Comparison of ENCODE assay signal across 12 mouse cellular contexts in genomic region chr17:29441562-29441961, GRCm38 (mm10). TPM values are rescaled to one million over a fixed set of nuclear protein-coding genes. Genes with fewer than 3 reads are reported as not detected.
DNase-seq lines count a peak whose midpoint lies in the region; ATAC-seq lines count a peak whose summit lies in the region.
"Had no signal": no experiment of that assay in that cellular context is flagged by ENCODE, and none has a peak within 500 bp of the region (broad histone marks: within the 10 kb centered on the region; RNA-seq: fewer than 3 reads in every experiment).

No protein-coding gene starts in this region.

- no peak overlapping the region for H3K4me3 ChIP-seq in embryonic facial prominence, embryonic 10.5 days
- no peak overlapping the region for H3K4me3 ChIP-seq in liver, embryonic 16.5 days (ENCODE audit: low read depth, low read length)
- H3K4me3 ChIP-seq: embryonic facial prominence, embryonic 13.5 days; forebrain, embryonic 12.5 days; neural tube, embryonic 12.5 days had no signal

- peak overlapping the region; percentile 60 for H3K9ac ChIP-seq in liver, embryonic 16.5 days (ENCODE audit: low read depth, low read length)
- H3K9ac ChIP-seq: embryonic facial prominence, embryonic 13.5 days; forebrain, embryonic 12.5 days; neural tube, embryonic 12.5 days had no signal

- peak overlapping the region; percentile 19; the same call in 1 of the 2 replicates for H3K4me2 ChIP-seq in liver, embryonic 16.5 days (ENCODE audit: low read depth, low read length)
- H3K4me2 ChIP-seq: embryonic facial prominence, embryonic 13.5 days; forebrain, embryonic 12.5 days; neural tube, embryonic 12.5 days had no signal

- ATAC-seq in liver, embryonic 16.5 days (ENCODE audit: low read depth): no peak

- DNase-seq in heart, adult 11 months: peak; percentile 90
- no peak for DNase-seq in heart, postnatal 36 days
- DNase-seq in kidney, adult 9 months: peak; percentile 53
- DNase-seq in kidney, postnatal 10 days: no peak
- DNase-seq in embryonic facial prominence, embryonic 10.5 days (ENCODE audit: low spot score): no peak
- no peak for DNase-seq in cerebellum, adult 18-20 months
- no peak for DNase-seq in spleen, adult 18-20 months
- DNase-seq: adrenal gland, postnatal 36 days had no signal

- H3K27me3 ChIP-seq in embryonic facial prominence, embryonic 10.5 days (replicated peaks; ENCODE audit: low read depth, poor library complexity, severe bottlenecking): 0 out of 2 replicates have a peak, but pooled peaks cover 6% of the 10 kb centered on the region
- H3K27me3 ChIP-seq in liver, embryonic 16.5 days (ENCODE audit: control insufficient read depth, insufficient read depth, low read depth, low read length): no peaks in the 10 kb centered on the region
- H3K27me3 ChIP-seq: embryonic facial prominence, embryonic 13.5 days; forebrain, embryonic 12.5 days; neural tube, embryonic 12.5 days had no signal

- no peaks in the 10 kb centered on the region for H3K36me3 ChIP-seq in embryonic facial prominence, embryonic 10.5 days (replicated peaks)
- no peaks in the 10 kb centered on the region for H3K36me3 ChIP-seq in liver, embryonic 16.5 days (ENCODE audit: control insufficient read depth, insufficient read depth)
- H3K36me3 ChIP-seq: embryonic facial prominence, embryonic 13.5 days; forebrain, embryonic 12.5 days; neural tube, embryonic 12.5 days had no signal

- 83% methylated on average over 4 of the region's 4 CpGs for WGBS in embryonic facial prominence, embryonic 10.5 days
- WGBS in liver, embryonic 16.5 days (ENCODE audit: insufficient replicate concordance): 45% methylated on average over 4 of the region's 4 CpGs

- H3K27ac ChIP-seq in embryonic facial prominence, embryonic 10.5 days (replicated peaks): peak overlapping the region; percentile 22
- peak overlapping the region; percentile 98 for H3K27ac ChIP-seq in liver, embryonic 16.5 days (ENCODE audit: low read length)
- H3K27ac ChIP-seq: embryonic facial prominence, embryonic 13.5 days; neural tube, embryonic 12.5 days had no signal

- no peaks in the 10 kb centered on the region for H3K9me3 ChIP-seq in embryonic facial prominence, embryonic 10.5 days
- no peaks in the 10 kb centered on the region for H3K9me3 ChIP-seq in liver, embryonic 16.5 days (replicated peaks; ENCODE audit: control insufficient read depth, low read length)
- H3K9me3 ChIP-seq: embryonic facial prominence, embryonic 13.5 days; forebrain, embryonic 12.5 days; neural tube, embryonic 12.5 days had no signal

- peaks cover 73% of the 10 kb centered on the region for H3K4me1 ChIP-seq in embryonic facial prominence, embryonic 10.5 days
- peaks cover 95% of the 10 kb centered on the region for H3K4me1 ChIP-seq in liver, embryonic 16.5 days (ENCODE audit: control insufficient read depth, low read depth, low read length)

- intact Hi-C loops in heart, postnatal 36 days (cut with DNase I): no loop called here

RNA-seq across cellular contexts. Expression of gene Pim1, which starts 49.0 kb away (rescaled TPM):
- total RNA-seq in heart, postnatal 36 days (2021): 10 to 100 TPM; 22.3 to 36.3 TPM
- 31.6 and 33.2 TPM in 2 replicates for polyA plus RNA-seq in embryonic facial prominence, embryonic 10.5 days (2016; fragmentation: Nextera tagmentation; extraction: Ambion mirVana)
- polyA plus RNA-seq in liver, embryonic 16.5 days (2015; fragmentation: Nextera tagmentation; extraction: Ambion mirVana): 74.7 and 80.0 TPM in 2 replicates

Comparison
In these comparisons a context has a peak if more than half of its experiments do, and no peak if none do; other contexts are left out.
1. DNase-seq: peak in heart, adult 11 months (single experiment) and kidney, adult 9 months (single experiment); none in heart, postnatal 36 days (0 of 2), kidney, postnatal 10 days (single experiment), embryonic facial prominence, embryonic 10.5 days (single experiment), cerebellum, adult 18-20 months (0 of 2) and spleen, adult 18-20 months (0 of 2).